Mouse (Mus musculus): ENCODE data around the gene Gmpr. TPM values are rescaled to one million over a fixed set of nuclear protein-coding genes. Genes with fewer than 3 reads are reported as not detected.

Gene Gmpr
- polyA plus RNA-seq, 1 experiment, result 41.6 TPM

- H3K36me3 ChIP-seq (ENCODE audit: control insufficient read depth, insufficient read depth), result no peaks in the 10 kb centered on the region
- H3ac ChIP-seq (ENCODE audit: control insufficient read depth, insufficient read length), result no peak overlapping the region
- no peaks in the 10 kb centered on the region for H3K79me2 ChIP-seq (ENCODE audit: control insufficient read depth, insufficient read depth)
- TF ChIP-seq USF1 (IDR thresholded peaks at IDR 0.05; ENCODE audit: low read depth) (no peak), MYOD1 (IDR thresholded peaks at IDR 0.05; ENCODE audit: control insufficient read depth in 1 of 3, insufficient read length in 2 of 3, low read depth in 2 of 3) (no peak), SRF (IDR thresholded peaks at IDR 0.05; ENCODE audit: control insufficient read depth, insufficient read length, low read depth) (no peak), TCF3 (IDR thresholded peaks at IDR 0.05; ENCODE audit: insufficient read length, low read depth) (no peak), TCF12 (IDR thresholded peaks at IDR 0.05; ENCODE audit: insufficient read depth, poor library complexity, severe bottlenecking) (no peak), POLR2AphosphoS2 (IDR thresholded peaks at IDR 0.05; ENCODE audit: insufficient read length, low read depth) (no peak), E2F4 (IDR thresholded peaks at IDR 0.05; ENCODE audit: insufficient read depth) (no peak)
- H3K4me3 ChIP-seq, result no peak overlapping the region
- no peaks in the 10 kb centered on the region for H3K27me3 ChIP-seq (ENCODE audit: control insufficient read depth, insufficient read depth, insufficient read length)
- peak overlapping the region; percentile 30 for H3K4me2 ChIP-seq (ENCODE audit: low read depth)
These were observed 31.9 kb downstream of the Gmpr start for GRCm38 (mm10) chr13:45539205-45539568.

- Histone ChIP-seq H3K36me3 (ENCODE audit: control insufficient read depth, insufficient read depth) (no peaks in the 10 kb centered on the region), H3K4me3 (no peak overlapping the region), H3K27me3 (ENCODE audit: control insufficient read depth, insufficient read depth, insufficient read length) (no peaks in the 10 kb centered on the region), H3ac (ENCODE audit: control insufficient read depth, insufficient read length) (no peak overlapping the region), H3K4me2 (ENCODE audit: low read depth) (no peak overlapping the region), H3K79me2 (ENCODE audit: control insufficient read depth, insufficient read depth) (no peaks in the 10 kb centered on the region)
- TF ChIP-seq CEBPB (IDR thresholded peaks at IDR 0.05; ENCODE audit: insufficient read depth, poor library complexity, severe bottlenecking) (no peak), MAX (IDR thresholded peaks at IDR 0.05; ENCODE audit: low read depth) (no peak)
These were observed 38.7 kb downstream of the Gmpr start for GRCm38 (mm10) chr13:45545974-45546373.

- TF ChIP-seq REST (IDR thresholded peaks at IDR 0.05; ENCODE audit: insufficient read depth, insufficient read length) (no peak), TCF12 (IDR thresholded peaks at IDR 0.05; ENCODE audit: insufficient read depth, poor library complexity, severe bottlenecking) (no peak), E2F4 (IDR thresholded peaks at IDR 0.05; ENCODE audit: insufficient read depth) (no peak), CEBPB (IDR thresholded peaks at IDR 0.05; ENCODE audit: insufficient read depth, poor library complexity, severe bottlenecking) (no peak), POLR2AphosphoS2 (IDR thresholded peaks at IDR 0.05; ENCODE audit: insufficient read length, low read depth) (no peak), MAX (IDR thresholded peaks at IDR 0.05; ENCODE audit: low read depth) (no peak), USF1 (IDR thresholded peaks at IDR 0.05; ENCODE audit: low read depth) (no peak), MYOG (IDR thresholded peaks at IDR 0.05; ENCODE audit: control insufficient read depth in 1 of 3, insufficient read depth in 1 of 3, insufficient read length in 2 of 3, low read depth in 2 of 3) (no peak), MYOD1 (IDR thresholded peaks at IDR 0.05; ENCODE audit: control insufficient read depth in 1 of 3, insufficient read length in 2 of 3, low read depth in 2 of 3) (no peak), TCF3 (IDR thresholded peaks at IDR 0.05; ENCODE audit: insufficient read length, low read depth) (no peak), POLR2A (IDR thresholded peaks at IDR 0.05; ENCODE audit: insufficient read length, low read depth) (no peak), SRF (IDR thresholded peaks at IDR 0.05; ENCODE audit: control insufficient read depth, insufficient read length, low read depth) (no peak)
These were observed 39.7 kb downstream of the Gmpr start for GRCm38 (mm10) chr13:45546946-45547345.

GRCm38 (mm10) chr13:45547549-45547948, 40.3 kb downstream of the Gmpr start:
- TF ChIP-seq SRF (IDR thresholded peaks at IDR 0.05; ENCODE audit: control insufficient read depth, insufficient read length, low read depth), result no peak
- TF ChIP-seq USF1 (IDR thresholded peaks at IDR 0.05; ENCODE audit: low read depth), result no peak
- TF ChIP-seq E2F4 (IDR thresholded peaks at IDR 0.05; ENCODE audit: insufficient read depth), result no peak
- TF ChIP-seq MYOG (IDR thresholded peaks at IDR 0.05; ENCODE audit: control insufficient read depth in 1 of 3, insufficient read depth in 1 of 3, insufficient read length in 2 of 3, low read depth in 2 of 3), result no peak
- no peak for TF ChIP-seq POLR2A (IDR thresholded peaks at IDR 0.05; ENCODE audit: insufficient read length, low read depth)
- TF ChIP-seq TCF12 (IDR thresholded peaks at IDR 0.05; ENCODE audit: insufficient read depth, poor library complexity, severe bottlenecking), result no peak
- TF ChIP-seq REST (IDR thresholded peaks at IDR 0.05; ENCODE audit: insufficient read depth, insufficient read length), result no peak
- no peak for TF ChIP-seq MYOD1 (IDR thresholded peaks at IDR 0.05; ENCODE audit: control insufficient read depth in 1 of 3, insufficient read length in 2 of 3, low read depth in 2 of 3)
- TF ChIP-seq TCF3 (IDR thresholded peaks at IDR 0.05; ENCODE audit: insufficient read length, low read depth), result no peak
- no peak for TF ChIP-seq MAX (IDR thresholded peaks at IDR 0.05; ENCODE audit: low read depth)
- TF ChIP-seq POLR2AphosphoS2 (IDR thresholded peaks at IDR 0.05; ENCODE audit: insufficient read length, low read depth), result no peak
- no peak for TF ChIP-seq CEBPB (IDR thresholded peaks at IDR 0.05; ENCODE audit: insufficient read depth, poor library complexity, severe bottlenecking)
- Histone ChIP-seq H3K36me3 (ENCODE audit: control insufficient read depth, insufficient read depth) (no peaks in the 10 kb centered on the region), H3K4me3 (no peak overlapping the region)

More at GRCm38 (mm10) chr13:45546946-45547345, 39.7 kb downstream of the Gmpr start:
- H3K4me2 ChIP-seq (ENCODE audit: low read depth), result no peak overlapping the region
- no peak overlapping the region for H3ac ChIP-seq (ENCODE audit: control insufficient read depth, insufficient read length)
- H3K79me2 ChIP-seq (ENCODE audit: control insufficient read depth, insufficient read depth), result no peaks in the 10 kb centered on the region
- H3K4me3 ChIP-seq, result no peak overlapping the region
- no peaks in the 10 kb centered on the region for H3K36me3 ChIP-seq (ENCODE audit: control insufficient read depth, insufficient read depth)
- no peaks in the 10 kb centered on the region for H3K27me3 ChIP-seq (ENCODE audit: control insufficient read depth, insufficient read depth, insufficient read length)

GRCm38 (mm10) chr13:45553674-45554073, 46.4 kb downstream of the Gmpr start:
- Histone ChIP-seq H3K36me3 (ENCODE audit: control insufficient read depth, insufficient read depth) (no peaks in the 10 kb centered on the region), H3ac (ENCODE audit: control insufficient read depth, insufficient read length) (no peak overlapping the region), H3K27me3 (ENCODE audit: control insufficient read depth, insufficient read depth, insufficient read length) (no peaks in the 10 kb centered on the region), H3K79me2 (ENCODE audit: control insufficient read depth, insufficient read depth) (no peaks in the 10 kb centered on the region), H3K4me3 (no peak overlapping the region), H3K4me2 (ENCODE audit: low read depth) (no peak overlapping the region)
- no peak for TF ChIP-seq TCF3 (IDR thresholded peaks at IDR 0.05; ENCODE audit: insufficient read length, low read depth)
- TF ChIP-seq POLR2AphosphoS2 (IDR thresholded peaks at IDR 0.05; ENCODE audit: insufficient read length, low read depth), result no peak
- no peak for TF ChIP-seq MAX (IDR thresholded peaks at IDR 0.05; ENCODE audit: low read depth)
- no peak for TF ChIP-seq REST (IDR thresholded peaks at IDR 0.05; ENCODE audit: insufficient read depth, insufficient read length)
- TF ChIP-seq MYOG (IDR thresholded peaks at IDR 0.05; ENCODE audit: control insufficient read depth in 1 of 3, insufficient read depth in 1 of 3, insufficient read length in 2 of 3, low read depth in 2 of 3), result no peak
- TF ChIP-seq E2F4 (IDR thresholded peaks at IDR 0.05; ENCODE audit: insufficient read depth), result no peak
- TF ChIP-seq TCF12 (IDR thresholded peaks at IDR 0.05; ENCODE audit: insufficient read depth, poor library complexity, severe bottlenecking), result no peak
- TF ChIP-seq CEBPB (IDR thresholded peaks at IDR 0.05; ENCODE audit: insufficient read depth, poor library complexity, severe bottlenecking), result no peak

More at GRCm38 (mm10) chr13:45547549-45547948, 40.3 kb downstream of the Gmpr start:
- H3K4me2 ChIP-seq (ENCODE audit: low read depth), result no peak overlapping the region
- H3K79me2 ChIP-seq (ENCODE audit: control insufficient read depth, insufficient read depth), result no peaks in the 10 kb centered on the region
- H3ac ChIP-seq (ENCODE audit: control insufficient read depth, insufficient read length), result no peak overlapping the region
- H3K27me3 ChIP-seq (ENCODE audit: control insufficient read depth, insufficient read depth, insufficient read length), result no peaks in the 10 kb centered on the region

Data from myocyte (in vitro differentiated cells).